ENCODE assay signal across 21 mouse cellular contexts in genomic region chr10:85193321-85193720, GRCm38 (mm10).
"Had no signal": no experiment of that assay in that cellular context is flagged by ENCODE, and none has a peak within 500 bp of the region (broad histone marks: within the 10 kb centered on the region; RNA-seq: fewer than 3 reads in every experiment).

No protein-coding gene starts in this region.

- H3K27me3 ChIP-seq: limb, embryonic 13.5 days; midbrain, embryonic 12.5 days; midbrain, embryonic 15.5 days; neural tube, embryonic 12.5 days; neural tube, embryonic 15.5 days had no signal

- H3K4me1 ChIP-seq: limb, embryonic 10.5 days; limb, embryonic 13.5 days; midbrain, embryonic 12.5 days; midbrain, embryonic 15.5 days; neural tube, embryonic 12.5 days; neural tube, embryonic 15.5 days had no signal

- H3K36me3 ChIP-seq: limb, embryonic 10.5 days; limb, embryonic 13.5 days; midbrain, embryonic 12.5 days; midbrain, embryonic 15.5 days; neural tube, embryonic 12.5 days; neural tube, embryonic 15.5 days had no signal

- DNase-seq: layer of hippocampus, adult 9-11 months; liver; liver, postnatal 0 days; lung, embryonic 14.5 days; right cerebral cortex, adult 18-20 months; right cerebral cortex, postnatal 14 days; right cerebral cortex, postnatal 4 days; thymus, postnatal 25 days had no signal

- H3K27ac ChIP-seq: layer of hippocampus, adult 2 months; limb, embryonic 10.5 days; limb, embryonic 13.5 days; liver, embryonic 14.5 days; macrophage; midbrain, embryonic 12.5 days; midbrain, embryonic 15.5 days; neural tube, embryonic 12.5 days; neural tube, embryonic 15.5 days; stomach, postnatal 0 days had no signal

- H3K4me2 ChIP-seq: limb, embryonic 13.5 days; lung, embryonic 14.5 days; midbrain, embryonic 12.5 days; midbrain, embryonic 15.5 days; neural tube, embryonic 12.5 days; neural tube, embryonic 15.5 days had no signal

- H3K9ac ChIP-seq: limb, embryonic 13.5 days; liver, embryonic 14.5 days; liver, postnatal 0 days; lung, embryonic 14.5 days; midbrain, embryonic 12.5 days; midbrain, embryonic 15.5 days; neural tube, embryonic 12.5 days; neural tube, embryonic 15.5 days had no signal

- H3K4me3 ChIP-seq: layer of hippocampus, adult 2 months; limb, embryonic 10.5 days; limb, embryonic 13.5 days; midbrain, embryonic 12.5 days; midbrain, embryonic 15.5 days; neural tube, embryonic 12.5 days; neural tube, embryonic 15.5 days had no signal

- ATAC-seq: inflammation-experienced regulatory T-cells, adult 6 months; intestine, embryonic 16.5 days; liver, postnatal 0 days; lung, postnatal 0 days; midbrain, embryonic 15.5 days had no signal

- H3K9me3 ChIP-seq: limb, embryonic 10.5 days; limb, embryonic 13.5 days; midbrain, embryonic 12.5 days; midbrain, embryonic 15.5 days; neural tube, embryonic 12.5 days; neural tube, embryonic 15.5 days had no signal
